Mouse (Mus musculus): ENCODE data around the gene Pclo. TPM values are rescaled to one million over a fixed set of nuclear protein-coding genes. Genes with fewer than 3 reads are reported as not detected.
"Not testable (repeated sequence)": the region's sequence is repeated elsewhere in the genome, so short reads cannot be mapped to it uniquely, and the experiment has no call there.

Pclo gene
- total RNA-seq, 2 experiments from 2014 or later, result 0.25 to 0.39 TPM

- DNase-seq, result no peak
These were observed 177.3 kb downstream of the Pclo start for GRCm38 (mm10) chr5:14691995-14692394.

GRCm38 (mm10) chr5:14696745-14697144, 182.0 kb downstream of the Pclo start:
- no peak for DNase-seq

DNA sequence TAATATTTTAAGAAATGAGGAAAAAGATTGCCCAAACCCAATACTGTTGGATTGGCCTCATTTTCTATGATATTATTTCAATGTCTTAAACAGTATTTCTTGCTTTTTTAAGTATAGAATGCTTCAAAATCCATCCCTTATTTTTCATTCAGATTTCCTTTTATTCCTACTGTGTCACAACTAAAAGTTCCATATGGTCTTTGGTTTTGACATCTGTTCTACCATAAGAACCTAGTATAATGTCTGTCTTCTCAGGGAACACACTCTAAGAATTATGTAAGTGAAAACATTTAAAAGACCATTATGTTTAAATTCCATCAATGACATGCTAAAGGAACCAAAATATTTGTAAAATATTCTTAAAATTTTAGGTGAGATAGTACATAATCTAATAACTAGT, 186.2 kb downstream of the Pclo start:
- DNase-seq, result no peak

- DNase-seq, result no peak
These were observed 190.7 kb downstream of the Pclo start for GRCm38 (mm10) chr5:14705423-14705822.

GRCm38 (mm10) chr5:14707311-14707710, 192.6 kb downstream of the Pclo start:
- DNase-seq, result no peak

DNA sequence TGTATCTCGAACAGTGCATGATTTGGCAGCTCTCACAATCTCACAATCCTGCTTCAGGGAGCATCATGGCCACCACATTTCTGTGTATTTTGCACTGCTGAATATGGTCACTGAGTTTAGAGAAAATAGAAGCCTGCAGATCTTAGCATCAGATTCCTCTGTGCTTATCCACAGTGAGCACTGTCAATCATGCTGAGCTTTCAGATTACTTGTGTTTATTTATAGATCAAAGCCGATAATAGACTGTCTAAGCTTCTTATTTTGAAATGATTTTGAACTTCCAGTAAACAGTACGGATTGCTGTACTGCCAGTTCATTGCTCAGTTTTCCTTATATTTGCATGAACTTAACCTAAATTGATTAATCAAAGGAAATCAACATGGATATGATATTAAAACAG, 208.9 kb downstream of the Pclo start:
- no peak for DNase-seq

- DNase-seq, result no peak
These were observed 214.0 kb downstream of the Pclo start for GRCm38 (mm10) chr5:14728676-14729253.

DNA sequence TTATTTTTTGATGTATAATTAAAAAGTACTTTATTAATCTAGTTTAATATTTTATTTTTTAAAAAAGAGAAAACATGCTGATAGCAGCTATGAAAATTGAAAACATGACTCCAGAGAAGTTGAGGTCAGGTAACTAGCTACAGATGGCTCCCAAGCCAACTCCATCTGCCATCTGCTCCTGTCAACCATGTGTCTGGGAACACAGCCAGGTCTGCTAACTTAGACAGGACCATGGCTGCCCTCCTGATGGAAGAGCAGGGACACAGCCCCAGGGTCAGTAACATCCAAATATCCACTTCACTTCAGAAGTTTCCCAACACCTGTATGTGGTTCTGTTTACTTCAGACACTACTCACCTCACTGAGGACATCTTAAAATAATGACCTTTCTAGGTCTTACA, 236.2 kb downstream of the Pclo start:
- DNase-seq, result no peak

DNA sequence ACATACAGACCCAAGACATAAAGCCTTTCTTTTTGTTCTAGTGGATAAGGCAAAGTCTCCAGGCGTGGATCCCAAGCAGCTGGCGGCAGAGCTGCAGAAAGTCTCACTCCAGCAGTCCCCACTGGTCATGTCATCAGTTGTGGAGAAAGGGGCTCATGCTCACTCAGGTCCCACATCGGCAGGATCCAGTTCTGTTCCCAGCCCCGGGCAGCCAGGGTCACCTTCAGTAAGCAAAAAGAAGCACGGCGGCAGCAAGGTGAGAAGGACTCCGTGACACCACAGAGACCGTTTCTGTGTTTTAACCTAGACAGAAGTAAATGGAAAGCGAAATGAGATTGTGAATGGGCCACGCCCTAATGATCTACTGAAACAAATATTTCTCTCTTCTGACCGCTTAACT, 252.0 kb downstream of the Pclo start:
- no peak for DNase-seq

GRCm38 (mm10) chr5:14782362-14783082, 267.8 kb downstream of the Pclo start:
- DNase-seq, result no peak

DNA sequence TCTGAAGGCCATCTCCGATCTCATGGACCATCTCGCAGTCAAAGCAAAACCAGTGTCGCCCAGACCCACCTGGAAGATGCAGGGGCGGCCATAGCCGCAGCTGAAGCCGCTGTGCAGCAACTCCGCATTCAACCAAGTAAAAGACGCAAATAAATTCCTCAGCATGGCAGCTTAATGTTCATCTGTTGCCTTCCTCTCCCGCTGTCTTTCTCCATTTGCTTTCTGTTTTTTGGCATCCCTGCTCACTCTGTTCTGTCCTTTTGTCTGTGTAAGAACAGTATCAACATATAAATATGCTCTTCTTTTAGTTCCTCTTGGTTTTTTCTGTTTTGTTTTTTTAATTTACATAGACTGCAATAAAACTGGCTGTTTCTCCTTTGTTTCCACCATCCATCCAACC, 279.2 kb downstream of the Pclo start:
- DNase-seq, result no peak

DNA sequence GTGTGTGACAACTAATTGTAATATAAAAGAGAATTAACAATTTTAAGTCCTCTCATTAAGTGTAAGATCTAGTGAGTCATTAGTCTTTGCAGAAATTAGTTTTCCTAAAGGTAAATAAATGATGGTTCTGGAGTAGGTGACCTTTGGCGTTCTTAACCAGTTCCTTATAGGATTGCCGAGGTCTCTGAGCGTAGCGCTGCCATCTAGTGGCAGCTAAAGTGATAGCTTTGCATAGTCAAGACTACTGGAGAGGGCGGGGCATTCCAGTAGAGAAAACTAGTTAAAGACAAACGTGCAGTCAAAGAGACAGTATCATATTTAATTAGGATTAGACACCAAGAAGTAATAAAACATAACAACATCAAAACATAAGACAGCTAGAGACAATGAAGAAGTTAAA, 292.4 kb downstream of the Pclo start:
- DNase-seq, result peak; percentile 2 to 4

- DNase-seq, result no peak
These were observed 318.6 kb downstream of the Pclo start for GRCm38 (mm10) chr5:14833165-14833860.

DNA sequence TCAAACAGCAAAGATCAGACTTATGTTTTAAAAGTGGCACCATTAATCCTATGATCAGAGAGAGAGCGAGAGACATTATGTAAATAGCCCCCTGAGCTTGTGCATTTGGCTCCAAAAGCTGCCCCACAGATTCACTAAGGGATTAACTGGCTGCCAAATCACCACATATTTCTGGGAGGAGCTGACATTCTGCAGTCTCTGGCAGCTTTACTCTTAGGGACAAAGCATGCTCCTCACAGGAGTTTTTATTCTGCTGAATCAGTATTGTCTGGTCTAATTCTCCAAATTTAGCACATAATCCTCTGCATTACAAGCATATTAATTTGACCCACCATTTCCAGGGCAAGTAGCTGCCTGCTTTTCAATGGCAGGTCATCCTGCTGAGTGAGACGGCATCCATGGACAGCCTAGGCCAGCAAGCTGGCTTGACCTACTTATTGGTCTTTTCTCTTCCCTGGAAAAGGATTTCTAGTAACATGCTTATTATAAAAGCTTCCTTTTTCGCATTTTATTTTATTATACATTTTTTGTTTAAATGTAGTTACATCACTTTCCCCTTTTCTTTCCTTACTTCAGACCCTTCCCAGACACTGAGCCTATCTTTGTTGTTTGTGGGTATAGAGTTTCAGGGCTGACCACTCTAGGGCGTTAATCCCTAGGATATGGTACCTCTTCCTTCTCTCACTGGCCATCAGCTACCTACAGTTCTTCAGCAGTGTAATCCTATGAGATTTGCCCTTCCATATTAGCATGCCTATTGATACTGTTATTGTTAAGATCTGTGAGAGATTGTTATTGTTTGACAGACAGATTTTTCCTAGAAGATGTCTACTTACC, 319.7 kb downstream of the Pclo start:
- no peak for DNase-seq

DNA sequence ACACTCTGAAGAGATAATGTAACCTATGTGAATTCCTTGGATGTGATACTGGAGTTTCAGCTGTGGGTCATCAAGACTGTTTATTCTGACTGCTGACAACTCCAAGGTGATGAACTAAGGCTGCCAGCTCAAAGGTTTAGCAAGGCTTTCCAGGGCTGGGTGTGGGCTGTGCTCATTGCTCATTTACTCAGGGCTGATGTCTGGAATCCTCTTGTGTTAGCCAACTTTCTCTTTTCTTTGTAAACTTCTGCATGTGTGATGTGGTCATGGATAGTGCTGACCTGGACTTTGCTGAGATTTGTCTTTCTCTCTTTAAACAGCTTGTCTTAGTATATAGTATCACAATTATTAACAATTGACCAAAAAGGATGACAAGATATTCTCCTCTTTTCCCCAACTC, 338.9 kb downstream of the Pclo start:
- no peak for DNase-seq

DNA sequence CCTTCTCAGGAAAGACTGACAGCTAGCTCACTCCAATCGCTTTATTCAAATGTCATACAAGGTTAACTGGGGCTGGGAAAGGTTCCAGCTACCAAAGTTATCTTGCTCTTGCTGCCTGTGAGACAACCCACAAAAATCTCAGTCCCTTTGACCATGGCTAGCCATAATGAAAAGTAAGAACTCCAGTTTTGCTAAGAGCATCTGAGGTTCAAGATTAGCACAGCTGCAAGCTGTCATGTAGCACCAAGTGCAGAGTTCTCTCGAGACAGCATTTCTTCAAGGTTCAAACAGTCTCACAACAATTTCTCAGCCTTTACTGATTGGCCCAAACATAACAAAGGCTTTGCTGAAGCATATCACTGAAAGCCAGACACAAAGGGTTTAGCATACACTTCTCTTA, 370.6 kb downstream of the Pclo start:
- not testable (repeated sequence) for DNase-seq

DNA sequence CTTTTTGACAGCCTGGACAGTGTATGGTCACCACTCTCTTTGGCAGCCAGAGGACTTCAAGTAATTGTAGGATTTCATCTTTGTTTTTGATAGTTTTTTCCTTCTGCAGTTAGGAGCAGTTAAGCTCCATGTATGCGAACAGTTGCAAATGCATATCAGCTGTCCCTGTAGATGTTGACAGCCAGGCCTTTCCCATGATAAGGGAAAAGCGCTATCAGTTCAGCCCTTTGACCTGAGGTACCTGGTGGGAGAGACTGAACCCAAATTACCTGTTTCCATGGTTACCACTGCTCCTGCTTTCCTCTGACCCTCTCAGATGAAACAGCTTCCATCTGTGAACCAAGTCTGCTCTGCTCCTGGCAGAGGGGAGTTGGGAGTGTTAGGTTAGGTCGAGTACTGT, 377.5 kb downstream of the Pclo start:
- DNase-seq, result no peak

DNA sequence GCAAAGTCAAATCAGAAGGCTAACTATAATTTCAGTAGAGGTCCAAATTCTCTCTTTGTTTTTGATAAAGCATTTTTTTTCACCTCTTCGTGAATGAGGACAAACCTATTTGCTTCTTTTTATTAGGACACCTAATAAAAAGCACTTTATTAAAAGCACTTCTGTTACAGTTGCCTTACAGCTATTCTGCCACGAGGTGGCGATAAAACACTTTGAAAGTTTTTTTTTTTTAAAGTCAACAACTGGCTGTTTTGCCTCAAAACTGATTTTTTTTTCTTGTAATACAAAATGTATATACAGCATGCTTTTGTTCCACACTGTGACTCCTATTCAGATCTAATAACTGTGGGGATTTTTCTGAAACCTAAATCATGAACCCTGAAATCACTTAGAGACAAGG, 388.8 kb downstream of the Pclo start:
- not testable (repeated sequence) for DNase-seq
